Mouse (Mus musculus) olfactory bulb, adult 2 months (tissue): ENCODE measurements around the gene Gm21972.

Experiments
- CTCF ChIP-seq: fragments of 200-500 bp; IDR thresholded peaks from 2 replicates; pipeline ENCODE4 v1.5.1; 2012; ENCODE audit warnings: low read depth, mild to moderate bottlenecking, low read length, moderate library complexity; ENCODE audit not compliant: insufficient read depth
- POLR2A ChIP-seq: fragments of 200-500 bp; IDR thresholded peaks from 2 replicates; pipeline ENCODE4 v1.6.1; 2012; ENCODE audit warnings: mild to moderate bottlenecking, low read depth, low read length, moderate library complexity; ENCODE audit not compliant: insufficient read depth

DNA sequence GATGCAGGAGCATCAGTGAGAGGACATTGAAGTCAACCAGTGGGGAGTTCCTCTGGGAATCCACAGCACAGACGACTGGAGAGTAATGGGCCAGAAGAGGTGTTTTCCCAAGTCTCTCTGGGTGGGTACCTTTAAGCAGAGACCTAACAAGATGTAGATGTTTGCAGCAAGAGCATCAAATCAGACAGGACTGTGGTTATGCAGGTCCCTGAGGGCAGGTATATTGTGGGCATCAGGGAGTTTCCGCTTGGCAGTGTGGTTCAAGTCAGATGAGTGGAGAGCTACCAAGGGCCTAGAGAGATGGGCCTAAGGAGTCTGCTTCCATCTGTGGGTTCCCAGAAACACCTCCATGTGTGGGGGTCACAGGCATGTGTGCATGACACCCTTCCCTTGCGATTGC, 22.6 kb downstream of the Gm21972 start:
- TF ChIP-seq CTCF: no peak
- TF ChIP-seq POLR2A: no peak
